Mouse (Mus musculus) 3T3-L1 (cell line): Measurements from ENCODE around the gene Fam102b.

Experiments
- DNase-seq: peaks from one replicate; pipeline ENCODE4 v3.0.0-alpha.2; 2015; ENCODE audit warnings: low read depth, low spot score

Gene Fam102b

GRCm38 (mm10) chr3:108961226-108961625, 66.2 kb downstream of the Fam102b start:
- no peak for DNase-seq

- peak; percentile 66 for DNase-seq
These were observed 67.6 kb downstream of the Fam102b start for GRCm38 (mm10) chr3:108959680-108960295.

GRCm38 (mm10) chr3:108957976-108958375, 69.4 kb downstream of the Fam102b start:
- DNase-seq, result peak; percentile 67

- DNase-seq, result no peak
These were observed 86.4 kb downstream of the Fam102b start for GRCm38 (mm10) chr3:108940996-108941395.

- DNase-seq, result no peak
These were observed 87.3 kb downstream of the Fam102b start, which contains the start of gene Gm9857 for GRCm38 (mm10) chr3:108940001-108940633. TSS of gene Gm9857 (minus strand) at chr3:108940445.

GRCm38 (mm10) chr3:108939573-108939972, 87.8 kb downstream of the Fam102b start, which contains the start of gene Henmt1:
TSS of gene Henmt1 (plus strand) at chr3:108939873.
- no peak for DNase-seq

- DNase-seq, result no peak
These were observed 88.7 kb downstream of the Fam102b start for GRCm38 (mm10) chr3:108938691-108939090.

- DNase-seq, result no peak
These were observed 93.8 kb downstream of the Fam102b start for GRCm38 (mm10) chr3:108933557-108933956.

- no peak for DNase-seq
These were observed 101.1 kb downstream of the Fam102b start for GRCm38 (mm10) chr3:108926308-108926707.

GRCm38 (mm10) chr3:108925677-108926076, 101.7 kb downstream of the Fam102b start:
- DNase-seq, result no peak

- DNase-seq, result no peak
These were observed 105.6 kb downstream of the Fam102b start for GRCm38 (mm10) chr3:108921822-108922221.
